Mouse (Mus musculus) midbrain, embryonic 12.5 days (tissue): ENCODE results near the gene Camk2b. TPM values are rescaled to one million over a fixed set of nuclear protein-coding genes. Genes with fewer than 3 reads are reported as not detected.

Experiments
- ATAC-seq: fragments of 200-750 bp; cut with Nextera tagmentation; 2 replicates; pipeline ENCODE4 v1.8.0; 2017; ENCODE audit warnings: low read depth, moderate TSS enrichment, moderate library complexity; ENCODE audit not compliant: low FRiP score
- H3K27ac ChIP-seq: fragments of 300-500 bp; sonication (generic); replicated peaks from 2 replicates; pipeline ENCODE4 v1.5.1; 2016; ENCODE audit warnings: mild to moderate bottlenecking
- H3K27me3 ChIP-seq: fragments of 300-500 bp; sonication (generic); 2 replicates; pipeline ENCODE4 v1.6.1; 2016; ENCODE audit warnings: mild to moderate bottlenecking
- H3K36me3 ChIP-seq: fragments of 300-500 bp; sonication (generic); 2 replicates; pipeline ENCODE4 v1.6.1; 2016
- H3K4me1 ChIP-seq: fragments of 300-500 bp; sonication (generic); 2 replicates; pipeline ENCODE4 v1.6.1; 2016
- H3K4me2 ChIP-seq: fragments of 300-500 bp; sonication (generic); replicated peaks from 2 replicates; pipeline ENCODE4 v1.6.1; 2016; ENCODE audit warnings: mild to moderate bottlenecking, moderate library complexity
- H3K4me3 ChIP-seq: fragments of 300-500 bp; sonication (generic); 2 replicates; pipeline ENCODE4 v1.5.1; 2016; ENCODE audit warnings: mild to moderate bottlenecking
- H3K9ac ChIP-seq: fragments of 300-500 bp; sonication (generic); replicated peaks from 2 replicates; pipeline ENCODE4 v1.6.1; 2016; ENCODE audit warnings: mild to moderate bottlenecking, moderate library complexity
- H3K9me3 ChIP-seq: fragments of 300-500 bp; sonication (generic); 2 replicates; pipeline ENCODE4 v1.6.1; 2016; ENCODE audit warnings: mild to moderate bottlenecking
- WGBS: fragments of 180-500 bp; shearing (Covaris S2); methylation state at CpG from one replicate; pipeline ENCODE4 v1.1.7; 2016; 5-methylcytosine and 5-hydroxymethylcytosine counted together
- polyA plus RNA-seq: library from polyadenylated mRNA; unstranded; fragments of >200 nt; fragmentation: Nextera tagmentation; extraction: Ambion mirVana; gene quantifications from 2 replicates; pipeline ENCODE4 v1.2.1, GENCODE M21; 2016

Gene Camk2b
- polyA plus RNA-seq, 1 experiment from 2014 or later, result 13.0 TPM

DNA sequence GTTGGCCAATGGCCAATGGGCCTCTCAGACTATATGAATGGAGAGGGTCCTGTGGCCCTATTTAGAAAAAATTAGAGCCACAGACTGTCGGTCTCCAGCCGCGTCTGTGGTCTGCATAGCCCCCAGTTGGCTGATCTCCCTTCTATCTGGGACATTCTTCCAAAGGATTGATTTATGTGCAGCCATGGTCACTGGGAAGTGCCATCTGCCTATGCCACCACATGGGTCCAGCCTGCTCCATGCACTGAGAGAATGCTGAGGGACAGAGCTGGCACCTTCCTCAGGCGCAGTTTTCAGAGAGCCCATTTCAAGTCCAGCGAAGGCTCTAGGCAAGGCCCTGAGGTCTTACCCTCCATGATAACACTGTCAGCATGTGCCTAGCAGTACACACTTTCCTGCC lies 72.0 kb downstream of the Camk2b start:
- Histone ChIP-seq H3K4me2 (no peak overlapping the region), H3K27me3 (peaks cover 5% of the 10 kb centered on the region; the same call in 1 of the 2 replicates), H3K27ac (no peak overlapping the region), H3K9ac (no peak overlapping the region), H3K4me1 (no peaks in the 10 kb centered on the region), H3K9me3 (no peaks in the 10 kb centered on the region), H3K36me3 (no peaks in the 10 kb centered on the region), H3K4me3 (no peak overlapping the region)
- no peak for ATAC-seq
- 94% methylated on average over 5 of the region's 5 CpGs for WGBS

DNA sequence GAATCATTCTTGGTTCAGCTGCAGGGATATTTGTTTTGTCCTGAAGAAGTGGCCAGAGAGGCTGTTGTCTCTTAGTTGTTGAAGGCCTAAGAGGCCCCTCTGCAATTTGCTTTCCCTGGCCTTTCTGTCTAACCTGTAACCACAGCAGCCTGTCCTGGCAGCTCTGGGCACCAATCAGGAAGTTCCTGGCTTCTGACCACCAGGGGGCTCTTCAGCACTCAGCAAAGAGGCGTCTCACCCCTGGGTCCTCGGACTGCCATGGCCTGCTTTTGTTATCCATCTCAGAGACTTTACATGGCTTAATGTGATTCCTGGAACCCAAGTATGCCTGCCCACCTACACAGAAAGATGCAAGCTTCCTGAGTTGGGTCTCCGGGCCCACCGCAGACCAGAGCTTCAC lies 75.3 kb downstream of the Camk2b start:
- Histone ChIP-seq H3K36me3 (no peaks in the 10 kb centered on the region), H3K27me3 (peaks cover 5% of the 10 kb centered on the region; the same call in 1 of the 2 replicates), H3K9ac (no peak overlapping the region), H3K4me3 (no peak overlapping the region), H3K9me3 (no peaks in the 10 kb centered on the region), H3K4me2 (no peak overlapping the region), H3K27ac (no peak overlapping the region), H3K4me1 (no peaks in the 10 kb centered on the region)
- WGBS, result 31% methylated on average over 4 of the region's 4 CpGs
- no peak for ATAC-seq

- no peaks in the 10 kb centered on the region for H3K36me3 ChIP-seq
- H3K4me2 ChIP-seq, result no peak overlapping the region
- H3K4me1 ChIP-seq, result no peaks in the 10 kb centered on the region
- H3K9ac ChIP-seq, result no peak overlapping the region
- peaks cover 5% of the 10 kb centered on the region; the same call in 1 of the 2 replicates for H3K27me3 ChIP-seq
- no peak overlapping the region for H3K4me3 ChIP-seq
- no peak overlapping the region for H3K27ac ChIP-seq
- H3K9me3 ChIP-seq, result no peaks in the 10 kb centered on the region
- ATAC-seq, result no peak
- 86% methylated on average over 16 of the region's 16 CpGs for WGBS
These were observed 76.1 kb downstream of the Camk2b start for GRCm38 (mm10) chr11:5989954-5990593.

GRCm38 (mm10) chr11:5988126-5988525 lies 78.0 kb downstream of the Camk2b start:
- no peak overlapping the region for H3K27ac ChIP-seq
- no peak for ATAC-seq
- H3K27me3 ChIP-seq, result peaks cover 5% of the 10 kb centered on the region; the same call in 1 of the 2 replicates
- no peaks in the 10 kb centered on the region for H3K9me3 ChIP-seq
- WGBS, result 85% methylated on average over 10 of the region's 10 CpGs
- H3K4me2 ChIP-seq, result no peak overlapping the region
- H3K36me3 ChIP-seq, result no peaks in the 10 kb centered on the region
- H3K9ac ChIP-seq, result no peak overlapping the region
- no peaks in the 10 kb centered on the region for H3K4me1 ChIP-seq
- no peak overlapping the region for H3K4me3 ChIP-seq

DNA sequence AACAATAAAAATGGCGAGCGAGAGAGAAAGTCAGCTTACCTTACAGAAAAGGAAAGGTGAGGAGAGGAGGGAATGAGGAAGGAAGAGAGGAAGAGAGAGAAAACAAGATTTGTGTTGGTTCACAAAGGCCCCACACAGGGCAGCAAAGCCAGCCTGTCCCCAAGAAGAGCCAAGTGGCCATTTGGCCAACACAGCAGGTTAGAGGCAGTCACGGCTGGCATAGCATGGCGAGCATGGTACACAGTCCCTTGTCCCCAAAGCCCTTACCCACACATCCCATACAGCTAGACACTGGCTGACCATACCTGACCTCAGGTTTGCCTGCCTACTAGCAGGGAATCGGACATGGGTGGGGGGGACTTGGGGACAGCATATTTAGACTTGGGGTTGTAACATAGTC lies 82.5 kb downstream of the Camk2b start:
- Histone ChIP-seq H3K27me3 (no peaks in the 10 kb centered on the region), H3K4me3 (no peak overlapping the region), H3K9me3 (no peaks in the 10 kb centered on the region), H3K4me2 (no peak overlapping the region), H3K36me3 (no peaks in the 10 kb centered on the region), H3K27ac (no peak overlapping the region), H3K4me1 (0 out of 2 replicates have a peak, but pooled peaks cover 2% of the 10 kb centered on the region), H3K9ac (no peak overlapping the region)
- ATAC-seq, result no peak
- 91% methylated on average over 5 of the region's 5 CpGs for WGBS

GRCm38 (mm10) chr11:5981323-5981722 lies 84.8 kb downstream of the Camk2b start:
- Histone ChIP-seq H3K36me3 (no peaks in the 10 kb centered on the region), H3K4me3 (no peak overlapping the region), H3K9me3 (no peaks in the 10 kb centered on the region), H3K27ac (no peak overlapping the region), H3K27me3 (no peaks in the 10 kb centered on the region), H3K9ac (no peak overlapping the region), H3K4me2 (no peak overlapping the region), H3K4me1 (0 out of 2 replicates have a peak, but pooled peaks cover 2% of the 10 kb centered on the region)
- 88% methylated on average over 7 of the region's 7 CpGs for WGBS
- no peak for ATAC-seq

DNA sequence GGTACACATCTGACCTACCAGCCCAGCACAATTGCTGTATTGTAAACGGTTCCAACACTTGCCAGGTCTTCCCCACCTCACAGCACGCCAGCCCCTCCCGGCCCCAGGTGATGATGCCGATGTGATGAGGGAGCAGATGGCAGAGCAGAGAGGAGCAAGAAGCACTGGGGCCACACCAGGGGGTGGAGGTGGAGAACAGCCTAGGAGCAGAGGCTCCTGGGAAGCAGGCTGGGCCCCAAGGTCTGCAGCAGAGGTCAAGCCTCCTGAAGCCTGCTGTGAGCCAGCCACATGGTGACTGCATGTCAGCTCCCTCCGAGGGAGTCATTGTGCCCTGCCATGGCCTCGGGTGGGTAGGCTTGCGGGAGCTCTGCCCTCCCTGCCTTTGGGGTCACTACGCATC lies 85.6 kb downstream of the Camk2b start:
- no peak overlapping the region for H3K27ac ChIP-seq
- H3K9ac ChIP-seq, result no peak overlapping the region
- no peaks in the 10 kb centered on the region for H3K36me3 ChIP-seq
- no peaks in the 10 kb centered on the region for H3K27me3 ChIP-seq
- H3K4me1 ChIP-seq, result peaks cover 5% of the 10 kb centered on the region; the same call in 1 of the 2 replicates
- 66% methylated on average over 8 of the region's 8 CpGs for WGBS
- ATAC-seq, result no peak
- H3K4me2 ChIP-seq, result no peak overlapping the region
- H3K4me3 ChIP-seq, result no peak overlapping the region
- H3K9me3 ChIP-seq, result no peaks in the 10 kb centered on the region

- Histone ChIP-seq H3K27me3 (no peaks in the 10 kb centered on the region), H3K27ac (no peak overlapping the region), H3K36me3 (no peaks in the 10 kb centered on the region), H3K9me3 (no peaks in the 10 kb centered on the region), H3K4me3 (no peak overlapping the region), H3K4me1 (peaks cover 5% of the 10 kb centered on the region; the same call in 1 of the 2 replicates), H3K9ac (no peak overlapping the region), H3K4me2 (no peak overlapping the region)
- no peak for ATAC-seq
- WGBS, result 86% methylated on average over 2 of the region's 2 CpGs
These were observed 86.1 kb downstream of the Camk2b start for GRCm38 (mm10) chr11:5980108-5980507.

GRCm38 (mm10) chr11:5979088-5979487 lies 87.1 kb downstream of the Camk2b start:
- no peak overlapping the region for H3K4me3 ChIP-seq
- no peak for ATAC-seq
- H3K4me2 ChIP-seq, result no peak overlapping the region
- WGBS, result 90% methylated on average over 7 of the region's 7 CpGs
- no peaks in the 10 kb centered on the region for H3K9me3 ChIP-seq
- H3K27ac ChIP-seq, result no peak overlapping the region
- H3K36me3 ChIP-seq, result no peaks in the 10 kb centered on the region
- peaks cover 5% of the 10 kb centered on the region; the same call in 1 of the 2 replicates for H3K4me1 ChIP-seq
- H3K27me3 ChIP-seq, result no peaks in the 10 kb centered on the region
- H3K9ac ChIP-seq, result no peak overlapping the region

- Histone ChIP-seq H3K9me3 (no peaks in the 10 kb centered on the region), H3K4me2 (no peak overlapping the region), H3K27ac (no peak overlapping the region), H3K36me3 (peaks cover 10% of the 10 kb centered on the region; the same call in 1 of the 2 replicates), H3K4me3 (no peak overlapping the region), H3K4me1 (peaks cover 11% of the 10 kb centered on the region; the same call in 1 of the 2 replicates), H3K9ac (no peak overlapping the region), H3K27me3 (no peaks in the 10 kb centered on the region)
- 26% methylated on average over 9 of the region's 9 CpGs for WGBS
- no peak for ATAC-seq
These were observed 90.1 kb downstream of the Camk2b start for GRCm38 (mm10) chr11:5976106-5976505.

- no peak for ATAC-seq
These were observed 91.1 kb downstream of the Camk2b start for GRCm38 (mm10) chr11:5975068-5975467.

DNA sequence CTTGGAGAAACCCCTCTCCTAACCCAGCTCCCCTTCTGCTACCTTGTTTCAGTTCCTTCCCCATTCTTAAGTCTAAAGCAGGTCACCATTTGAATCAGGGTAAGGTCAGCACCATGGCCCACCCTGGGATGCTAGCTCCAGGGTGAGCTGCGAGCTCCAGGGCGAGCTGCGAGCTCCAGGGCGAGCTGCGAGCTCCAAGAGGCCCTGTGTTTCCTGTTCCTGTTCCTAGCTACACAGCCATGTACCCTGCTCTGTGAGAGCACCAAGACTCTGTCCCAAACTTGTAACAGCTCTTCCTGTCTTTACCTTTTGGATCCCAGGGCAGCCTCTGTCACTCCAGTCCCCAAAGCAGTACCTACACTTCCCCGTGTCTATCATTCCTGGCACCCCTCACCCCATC lies 92.1 kb downstream of the Camk2b start:
- no peak overlapping the region for H3K4me3 ChIP-seq
- no peak overlapping the region for H3K4me2 ChIP-seq
- 80% methylated on average over 6 of the region's 6 CpGs for WGBS
- no peaks in the 10 kb centered on the region for H3K27me3 ChIP-seq
- H3K9me3 ChIP-seq, result no peaks in the 10 kb centered on the region
- H3K36me3 ChIP-seq, result peaks cover 23% of the 10 kb centered on the region
- ATAC-seq, result no peak
- H3K9ac ChIP-seq, result no peak overlapping the region
- H3K27ac ChIP-seq, result no peak overlapping the region
- peaks cover 9% of the 10 kb centered on the region; the same call in 1 of the 2 replicates for H3K4me1 ChIP-seq

More at GRCm38 (mm10) chr11:5975068-5975467, 91.1 kb downstream of the Camk2b start:
- Histone ChIP-seq H3K27me3 (no peaks in the 10 kb centered on the region), H3K4me2 (no peak overlapping the region), H3K9me3 (no peaks in the 10 kb centered on the region), H3K4me3 (no peak overlapping the region), H3K36me3 (peaks cover 15% of the 10 kb centered on the region; the same call in 1 of the 2 replicates), H3K4me1 (peaks cover 9% of the 10 kb centered on the region; the same call in 1 of the 2 replicates), H3K27ac (no peak overlapping the region), H3K9ac (no peak overlapping the region)
- WGBS, result 44% methylated on average over 2 of the region's 2 CpGs
